In genomic region chr2:116900273-116900843, GRCm38 (mm10) we compare ENCODE assay signal across 8 mouse cellular contexts. TPM values are rescaled to one million over a fixed set of nuclear protein-coding genes. Genes with fewer than 3 reads are reported as not detected.
DNase-seq lines count a peak whose midpoint lies in the region; ATAC-seq lines count a peak whose summit lies in the region.

No protein-coding gene starts in this region.

- no peaks in the 10 kb centered on the region for H3K9me3 ChIP-seq in heart, embryonic 10.5 days
- H3K9me3 ChIP-seq in limb, embryonic 11.5 days (ENCODE audit: control insufficient read depth, low read length) = no peaks in the 10 kb centered on the region
- H3K9me3 ChIP-seq in neural tube, embryonic 14.5 days (ENCODE audit: control insufficient read depth, low read length) = no peaks in the 10 kb centered on the region

- peak overlapping the region; percentile 74 for H3K27ac ChIP-seq in heart, embryonic 10.5 days
- H3K27ac ChIP-seq in limb, embryonic 11.5 days (replicated peaks; ENCODE audit: low read depth, low read length) = no peak overlapping the region
- H3K27ac ChIP-seq in neural tube, embryonic 14.5 days (ENCODE audit: low read depth, low read length) = no peak overlapping the region

- H3K4me3 ChIP-seq in heart, embryonic 10.5 days = peak overlapping the region; percentile 55
- H3K4me3 ChIP-seq in limb, embryonic 11.5 days (ENCODE audit: low read depth, low read length) = peak overlapping the region; percentile 9; the same call in 1 of the 2 replicates
- peak overlapping the region; percentile 30 for H3K4me3 ChIP-seq in neural tube, embryonic 14.5 days (ENCODE audit: low read depth, low read length)

- peaks cover 8% of the 10 kb centered on the region; the same call in 1 of the 2 replicates for H3K27me3 ChIP-seq in heart, embryonic 10.5 days (ENCODE audit: insufficient read depth, poor library complexity, severe bottlenecking)
- H3K27me3 ChIP-seq in limb, embryonic 11.5 days (ENCODE audit: control insufficient read depth, insufficient read depth, low read length) = no peaks in the 10 kb centered on the region
- no peaks in the 10 kb centered on the region for H3K27me3 ChIP-seq in neural tube, embryonic 14.5 days (ENCODE audit: control insufficient read depth, insufficient read depth, low read length)

- DNase-seq in heart, embryonic 10.5 days (ENCODE audit: low spot score) = no peak
- no peak for DNase-seq in heart, postnatal 10 days
- DNase-seq in urinary bladder, postnatal 36 days (ENCODE audit: low spot score in 2 of 2) = peak; percentile 3 to 7
- DNase-seq in urinary bladder, adult 2 months (ENCODE audit: low spot score) = no peak
- DNase-seq in limb, embryonic 11.5 days (ENCODE audit: low spot score) = no peak
- DNase-seq in adrenal gland, postnatal 10 days = no peak
- DNase-seq in cerebellum, adult 11 months = no peak

- no peaks in the 10 kb centered on the region for H3K36me3 ChIP-seq in heart, embryonic 10.5 days
- no peaks in the 10 kb centered on the region for H3K36me3 ChIP-seq in limb, embryonic 11.5 days (ENCODE audit: control insufficient read depth, insufficient read depth, low read length)
- H3K36me3 ChIP-seq in neural tube, embryonic 14.5 days (ENCODE audit: control insufficient read depth, insufficient read depth, low read length) = no peaks in the 10 kb centered on the region

- no peak overlapping the region for H3K9ac ChIP-seq in limb, embryonic 11.5 days (ENCODE audit: low read length)
- peak overlapping the region; percentile 54 for H3K9ac ChIP-seq in neural tube, embryonic 14.5 days (replicated peaks; ENCODE audit: low read depth, low read length)

- intact Hi-C loops in heart, postnatal 10 days (cut with DNase I) = loop anchor here (1.0 to 2.0 kb wide), 4 partner anchors 72 to 280 kb away; partner anchors contain the start of gene Spred1

- H3K4me2 ChIP-seq in limb, embryonic 11.5 days (ENCODE audit: low read depth, severe bottlenecking) = peak overlapping the region; percentile 39
- peak overlapping the region; percentile 64 for H3K4me2 ChIP-seq in neural tube, embryonic 14.5 days (ENCODE audit: low read depth, low read length)

- 38% methylated on average over 10 of the region's 10 CpGs for WGBS in heart, embryonic 10.5 days
- 43% methylated on average over 10 of the region's 10 CpGs for WGBS in limb, embryonic 11.5 days
- 34% methylated on average over 10 of the region's 10 CpGs for WGBS in neural tube, embryonic 14.5 days

- ATAC-seq in limb, embryonic 11.5 days (ENCODE audit: insufficient number of reproducible peaks, low FRiP score, low TSS enrichment, low read depth) = no peak
- peak; percentile 74 for ATAC-seq in neural tube, embryonic 14.5 days (ENCODE audit: low read depth)

- peaks cover 8% of the 10 kb centered on the region; the same call in 1 of the 2 replicates for H3K4me1 ChIP-seq in heart, embryonic 10.5 days
- H3K4me1 ChIP-seq in limb, embryonic 11.5 days (ENCODE audit: control insufficient read depth, insufficient read depth, low read length) = no peaks in the 10 kb centered on the region
- H3K4me1 ChIP-seq in neural tube, embryonic 14.5 days (ENCODE audit: control insufficient read depth, insufficient read depth, low read length) = no peaks in the 10 kb centered on the region

RNA-seq across cellular contexts. Expression of gene Tmco5, which starts 21.9 kb away (rescaled TPM):
- polyA plus RNA-seq in heart, embryonic 10.5 days (2016; fragmentation: Nextera tagmentation; extraction: Ambion mirVana) = not detected in 2 replicates
- total RNA-seq in heart, postnatal 10 days (2021) = not detected
- polyA plus RNA-seq in urinary bladder, adult 2 months (2012; rRNA removed) = not detected in 2 replicates
- not detected in 2 replicates for polyA plus RNA-seq in limb, embryonic 11.5 days (2014; fragmentation: Nextera tagmentation; extraction: Ambion mirVana)
- polyA plus RNA-seq in neural tube, embryonic 14.5 days (2014; fragmentation: Nextera tagmentation; extraction: Ambion mirVana) = not detected in 2 replicates
- total RNA-seq in adrenal gland, postnatal 10 days (2021) = not detected

Comparison
In these comparisons a context has a peak if more than half of its experiments do, and no peak if none do; other contexts are left out.
1. DNase-seq: peak in urinary bladder, postnatal 36 days (2 of 2); none in heart, embryonic 10.5 days (single experiment), heart, postnatal 10 days (0 of 2), urinary bladder, adult 2 months (single experiment), limb, embryonic 11.5 days (single experiment), adrenal gland, postnatal 10 days (single experiment) and cerebellum, adult 11 months (single experiment).
2. Peak in every context shown above with its lines, with median percentiles within 50 percentile points of each other: H3K4me3 ChIP-seq.